Mouse (Mus musculus) CH12.LX (cell line): ENCODE data around the gene Gtf2h2.

Experiments
- CTCF ChIP-seq, 2 experiments: IDR thresholded peaks in 1 of 2; conservative IDR thresholded peaks in 1 of 2; 2 replicates each; pipeline ENCODE4 v1.5.1; 2011 to 2012; ENCODE audit warnings: low read depth in 2 of 2, low read length in 2 of 2, improper control_type of control experiment in 1 of 2, inconsistent platforms in 1 of 2, mild to moderate bottlenecking in 1 of 2, moderate library complexity in 1 of 2
- ELF1 ChIP-seq: IDR thresholded peaks from 2 replicates; pipeline ENCODE4 v1.6.1; 2014; ENCODE audit warnings: low read depth, mild to moderate bottlenecking, inconsistent platforms, low read length, improper control_type of control experiment
- ETS1 ChIP-seq: conservative IDR thresholded peaks from 2 replicates; pipeline ENCODE4 v1.6.1; 2012; ENCODE audit warnings: low read depth, mild to moderate bottlenecking, inconsistent platforms, low read length, improper control_type of control experiment, moderate library complexity
- JUND ChIP-seq: conservative IDR thresholded peaks from 2 replicates; pipeline ENCODE4 v1.6.1; 2011; ENCODE audit warnings: low read depth, low read length, improper control_type of control experiment
- KAT2A ChIP-seq: IDR thresholded peaks from 2 replicates; pipeline ENCODE4 v1.6.1; 2012; ENCODE audit warnings: low read length, improper control_type of control experiment, inconsistent platforms; ENCODE audit not compliant: insufficient replicate concordance
- MAZ ChIP-seq: IDR thresholded peaks from 2 replicates; pipeline ENCODE4 v1.6.1; 2012; ENCODE audit warnings: low read depth, mild to moderate bottlenecking, inconsistent platforms, low read length, improper control_type of control experiment, moderate library complexity
- POLR2A ChIP-seq: IDR thresholded peaks from 2 replicates; pipeline ENCODE4 v1.6.1; 2011; ENCODE audit warnings: low read depth, mild to moderate bottlenecking, improper control_type of control experiment, low read length
- TBP ChIP-seq: conservative IDR thresholded peaks from 2 replicates; pipeline ENCODE4 v1.6.1; 2011; ENCODE audit warnings: low read depth, low read length, improper control_type of control experiment
- ZC3H11A ChIP-seq: IDR thresholded peaks from 2 replicates; pipeline ENCODE4 v1.6.1; 2012; ENCODE audit warnings: low read depth, mild to moderate bottlenecking, inconsistent platforms, low read length, improper control_type of control experiment
- ZKSCAN1 ChIP-seq: IDR thresholded peaks from 2 replicates; pipeline ENCODE4 v1.6.1; 2012; ENCODE audit warnings: low read depth, inconsistent platforms, low read length, improper control_type of control experiment, borderline replicate concordance
- ZNF384 ChIP-seq: IDR thresholded peaks from 2 replicates; pipeline ENCODE4 v1.6.1; 2012; ENCODE audit warnings: low read depth, low read length, improper control_type of control experiment, inconsistent platforms

GRCm38 (mm10) chr13:100523698-100524097 is 31.3 kb upstream of the Gtf2h2 start:
- TF ChIP-seq ZNF384 (no peak), ZC3H11A (no peak), CTCF (conservative IDR thresholded peaks at IDR 0.05 in 1 of 2, IDR thresholded peaks at IDR 0.05 in 1 of 2; ENCODE audit: low read depth in 2 of 2, low read length in 2 of 2) (no peak), JUND (no peak), ETS1 (no peak), MAZ (no peak), POLR2A (no peak), TBP (no peak), ELF1 (no peak), KAT2A (no peak), ZKSCAN1 (no peak)
